Mouse (Mus musculus) spleen, postnatal 0 days (tissue): ENCODE results near the gene Tmem239. TPM values are rescaled to one million over a fixed set of nuclear protein-coding genes. Genes with fewer than 3 reads are reported as not detected.

Experiments used
- polyA plus RNA-seq: library from polyadenylated mRNA; unstranded; fragments of >200 nt; fragmentation: Nextera tagmentation; extraction: Ambion mirVana; gene quantifications from 2 replicates; pipeline ENCODE4 v1.2.1, GENCODE M21; 2015

Gene Tmem239
- not detected in 2 replicates for polyA plus RNA-seq

GRCm38 (mm10) chr2:130406178-130406577, at the start of gene Tmem239:
Gene Tmem239 (plus strand): TSS chr2:130406478.

GRCm38 (mm10) chr2:130397186-130397985, 8.9 kb upstream of the Tmem239 start, which contains the start of gene Cpxm1:
Gene Cpxm1 (minus strand): TSS chr2:130397574.

GRCm38 (mm10) chr2:130404939-130405338, 1.3 kb upstream of the Tmem239 start, which contains the start of the genes Gm28372 and 1700020A23Rik:
Gene Gm28372 (plus strand): TSS chr2:130405239.
Gene 1700020A23Rik (plus strand): TSS chr2:130405259.

GRCm38 (mm10) chr2:130424126-130424853, 18.0 kb downstream of the Tmem239 start, which contains the start of the genes Vps16 and Pced1a:
Gene Vps16 (plus strand): TSS chr2:130424339.
Gene Pced1a (minus strand): TSS chr2:130424701.

GRCm38 (mm10) chr2:130449794-130450433, 43.6 kb downstream of the Tmem239 start, which contains the start of gene Ptpra:
Gene Ptpra (plus strand): TSS chr2:130450278.

Other genes with a start within 250 kb of the Tmem239 start
- 413 and 428 TPM in 2 replicates for gene Snrpb, start 227.1 kb upstream of the Tmem239 start, polyA plus RNA-seq
- gene Tmc2, start 211.3 kb upstream of the Tmem239 start, polyA plus RNA-seq = 0.13 TPM in 1 of 2 replicates, not detected in the other
- 207 and 228 TPM in 2 replicates for gene Nop56, start 132.0 kb upstream of the Tmem239 start, polyA plus RNA-seq
- 84.4 and 94.5 TPM in 2 replicates for gene Idh3b, start 121.9 kb upstream of the Tmem239 start, polyA plus RNA-seq
- 0.37 and 0.78 TPM in 2 replicates for gene Ebf4, start 111.3 kb upstream of the Tmem239 start, polyA plus RNA-seq
- gene Cpxm1, start 8.9 kb upstream of the Tmem239 start, polyA plus RNA-seq = 18.5 and 23.9 TPM in 2 replicates
- not detected in 2 replicates for gene Gm28372, start 1.2 kb upstream of the Tmem239 start, polyA plus RNA-seq
- gene 1700020A23Rik, start 1.2 kb upstream of the Tmem239 start, polyA plus RNA-seq = not detected in 2 replicates
- gene Vps16, start 17.9 kb downstream of the Tmem239 start, polyA plus RNA-seq = 51.9 and 56.3 TPM in 2 replicates
- gene Pced1a, start 18.2 kb downstream of the Tmem239 start, polyA plus RNA-seq = 3.8 and 4.5 TPM in 2 replicates
- 36.1 and 43.6 TPM in 2 replicates for gene Ptpra, start 43.8 kb downstream of the Tmem239 start, polyA plus RNA-seq
- gene Mrps26, start 157.3 kb downstream of the Tmem239 start, polyA plus RNA-seq = 64.0 and 70.6 TPM in 2 replicates
- not detected in 2 replicates for gene Oxt, start 169.7 kb downstream of the Tmem239 start, polyA plus RNA-seq
- not detected in 2 replicates for gene Avp, start 176.1 kb downstream of the Tmem239 start, polyA plus RNA-seq
- gene Fastkd5, start 223.5 kb downstream of the Tmem239 start, polyA plus RNA-seq = 8.1 and 8.6 TPM in 2 replicates
- gene Ubox5, start 223.6 kb downstream of the Tmem239 start, polyA plus RNA-seq = 4.1 and 4.3 TPM in 2 replicates
- 0.29 and 0.55 TPM in 2 replicates for gene Lzts3, start 236.3 kb downstream of the Tmem239 start, polyA plus RNA-seq